Mouse (Mus musculus): ENCODE data around the gene Gm20532.

The Gm20532 gene

GRCm38 (mm10) chr2:26573396-26573795 is 13.0 kb upstream of the Gm20532 start:
- no peak for DNase-seq (ENCODE audit: low spot score in 2 of 2)

GRCm38 (mm10) chr2:26573807-26574206 is 12.6 kb upstream of the Gm20532 start:
- DNase-seq (ENCODE audit: low spot score in 2 of 2) = no peak

GRCm38 (mm10) chr2:26574862-26575261 is 11.6 kb upstream of the Gm20532 start:
- DNase-seq (ENCODE audit: low spot score in 2 of 2) = no peak

- DNase-seq (ENCODE audit: low spot score in 2 of 2) = no peak
Measured at GRCm38 (mm10) chr2:26575378-26575777, 11.1 kb upstream of the Gm20532 start.

- no peak for DNase-seq (ENCODE audit: low spot score in 2 of 2)
Measured at GRCm38 (mm10) chr2:26575865-26576264, 10.6 kb upstream of the Gm20532 start.

GRCm38 (mm10) chr2:26576462-26576861 is 10.0 kb upstream of the Gm20532 start:
- no peak for DNase-seq (ENCODE audit: low spot score in 2 of 2)

- no peak for DNase-seq (ENCODE audit: low spot score in 2 of 2)
Measured at GRCm38 (mm10) chr2:26578369-26578768, 8.1 kb upstream of the Gm20532 start.

- no peak for DNase-seq (ENCODE audit: low spot score in 2 of 2)
Measured at GRCm38 (mm10) chr2:26579714-26580113, 6.7 kb upstream of the Gm20532 start, which contains the start of gene Egfl7. TSS of gene Egfl7 (plus strand) at chr2:26580014.

GRCm38 (mm10) chr2:26580751-26581150 is 5.7 kb upstream of the Gm20532 start:
- DNase-seq (ENCODE audit: low spot score in 2 of 2) = no peak

- no peak for DNase-seq (ENCODE audit: low spot score in 2 of 2)
Measured at GRCm38 (mm10) chr2:26582203-26582602, 4.2 kb upstream of the Gm20532 start.

- DNase-seq (ENCODE audit: low spot score in 2 of 2) = no peak
Measured at GRCm38 (mm10) chr2:26582741-26583140, 3.7 kb upstream of the Gm20532 start.

GRCm38 (mm10) chr2:26583640-26584039 is 2.8 kb upstream of the Gm20532 start:
- DNase-seq (ENCODE audit: low spot score in 2 of 2) = peak in 1 of 2 experiments; percentile 61

- DNase-seq (ENCODE audit: low spot score in 2 of 2) = no peak
Measured at GRCm38 (mm10) chr2:26585713-26586112, 726 bp upstream of the Gm20532 start.

GRCm38 (mm10) chr2:26587044-26587405 is 586 bp downstream of the Gm20532 start:
- no peak for DNase-seq (ENCODE audit: low spot score in 2 of 2)

GRCm38 (mm10) chr2:26588573-26588972 is 2.1 kb downstream of the Gm20532 start:
- DNase-seq (ENCODE audit: low spot score in 2 of 2) = no peak

- no peak for DNase-seq (ENCODE audit: low spot score in 2 of 2)
Measured at GRCm38 (mm10) chr2:26589284-26589683, 2.8 kb downstream of the Gm20532 start.

GRCm38 (mm10) chr2:26590282-26590681 is 3.8 kb downstream of the Gm20532 start:
- DNase-seq (ENCODE audit: low spot score in 2 of 2) = no peak

GRCm38 (mm10) chr2:26590962-26591361 is 4.5 kb downstream of the Gm20532 start:
- DNase-seq (ENCODE audit: low spot score in 2 of 2) = no peak

- DNase-seq (ENCODE audit: low spot score in 2 of 2) = no peak
Measured at GRCm38 (mm10) chr2:26591416-26591815, 5.0 kb downstream of the Gm20532 start.

GRCm38 (mm10) chr2:26593211-26594021 is 7.0 kb downstream of the Gm20532 start:
- no peak for DNase-seq (ENCODE audit: low spot score in 2 of 2)

- no peak for DNase-seq (ENCODE audit: low spot score in 2 of 2)
Measured at GRCm38 (mm10) chr2:26594022-26594346, 7.5 kb downstream of the Gm20532 start.

- DNase-seq (ENCODE audit: low spot score in 2 of 2) = no peak
Measured at GRCm38 (mm10) chr2:26594461-26594933, 8.1 kb downstream of the Gm20532 start.

- DNase-seq (ENCODE audit: low spot score in 2 of 2) = no peak
Measured at GRCm38 (mm10) chr2:26594934-26595724, 8.7 kb downstream of the Gm20532 start.

Measured in urinary bladder, postnatal 36 days (tissue).